Mouse (Mus musculus): ENCODE measurements around the gene Wdr83os.

- no peak for TF ChIP-seq CTCF (conservative IDR thresholded peaks at IDR 0.05 in 1 of 2, IDR thresholded peaks at IDR 0.05 in 1 of 2; ENCODE audit: low read depth in 2 of 2, low read length in 2 of 2)
- TF ChIP-seq MAX (IDR thresholded peaks at IDR 0.05; ENCODE audit: low read length), result no peak
- no peak for TF ChIP-seq ZMIZ1 (IDR thresholded peaks at IDR 0.05; ENCODE audit: low read depth, low read length)
- TF ChIP-seq TBP (conservative IDR thresholded peaks at IDR 0.05; ENCODE audit: low read depth, low read length), result no peak
- no peak for TF ChIP-seq ETS1 (conservative IDR thresholded peaks at IDR 0.05; ENCODE audit: low read depth, low read length)
- TF ChIP-seq SMC3 (IDR thresholded peaks at IDR 0.05; ENCODE audit: low read depth, low read length), result no peak
- no peak for TF ChIP-seq POLR2A (IDR thresholded peaks at IDR 0.05; ENCODE audit: low read depth, low read length)
- no peak for TF ChIP-seq ELF1 (IDR thresholded peaks at IDR 0.05; ENCODE audit: low read depth, low read length)
- no peak for TF ChIP-seq CHD2 (IDR thresholded peaks at IDR 0.05; ENCODE audit: low read length)
- no peak for TF ChIP-seq HCFC1 (IDR thresholded peaks at IDR 0.05; ENCODE audit: low read depth, low read length)
- no peak for TF ChIP-seq SIN3A (IDR thresholded peaks at IDR 0.05; ENCODE audit: low read length)
- TF ChIP-seq BHLHE40 (IDR thresholded peaks at IDR 0.05; ENCODE audit: low read depth, low read length), result no peak
- TF ChIP-seq EP300 (IDR thresholded peaks at IDR 0.05; ENCODE audit: low read length), result no peak
- TF ChIP-seq RCOR1 (conservative IDR thresholded peaks at IDR 0.05; ENCODE audit: low read depth, low read length), result no peak
Observed at GRCm38 (mm10) chr8:85096850-85097249, 16.3 kb downstream of the Wdr83os start.
